Mouse (Mus musculus): ENCODE results near the gene Rsph9. TPM values are rescaled to one million over a fixed set of nuclear protein-coding genes. Genes with fewer than 3 reads are reported as not detected.
A peak's percentile ranks its signal among the peaks of the same experiment; 100 is the strongest.

Rsph9 gene
- total and polyA plus RNA-seq, 3 experiments: 0.29 TPM; not detected in 2

- peak within 1 kb of the TSS; percentile 83 for H3K9ac ChIP-seq (ENCODE audit: control insufficient read depth, low read depth, low read length, poor library complexity, severe bottlenecking)
- peak within 1 kb of the TSS; percentile 80 to 84 for H3K4me3 ChIP-seq (ENCODE audit: control insufficient read depth in 1 of 2, insufficient read depth in 1 of 2, low read depth in 2 of 2, low read length in 2 of 2)
- peaks cover 9% of the 10 kb centered on the region for H3K79me2 ChIP-seq (ENCODE audit: control insufficient read depth, insufficient read depth, low read length, poor library complexity)
- H3K9me3 ChIP-seq (replicated peaks; ENCODE audit: insufficient read depth, low read length): no peaks in the 10 kb centered on the region
- peaks cover 0 to 27% of the 10 kb centered on the region in 2 experiments; a peak in 3 of 4 replicates for H3K36me3 ChIP-seq (ENCODE audit: control insufficient read depth in 1 of 2, insufficient read depth in 2 of 2, low read length in 2 of 2)
- peak; percentile 99 for DNase-seq (ENCODE audit: low read depth, low spot score)
- H3K27ac ChIP-seq (ENCODE audit: control insufficient read depth, low read depth, low read length): peak within 1 kb of the TSS; percentile 88
- no peaks in the 10 kb centered on the region for H3K27me3 ChIP-seq (ENCODE audit: control insufficient read depth in 1 of 2, insufficient read depth in 2 of 2, low read length in 2 of 2)
- peaks cover 18 to 41% of the 10 kb centered on the region in 2 experiments; a peak in 3 of 4 replicates for H3K4me1 ChIP-seq (ENCODE audit: control insufficient read depth in 1 of 2, insufficient read depth in 2 of 2, low read length in 2 of 2)
- TF ChIP-seq ELF1 (IDR thresholded peaks at IDR 0.05; ENCODE audit: low read depth, low read length) (peak; percentile 85), CHD1 (IDR thresholded peaks at IDR 0.05; ENCODE audit: low read depth, low read length) (no peak), HCFC1 (IDR thresholded peaks at IDR 0.05; ENCODE audit: low read depth, low read length) (peak; percentile 96), MAFK (IDR thresholded peaks at IDR 0.05; ENCODE audit: borderline replicate concordance, low read depth, low read length) (no peak), MYB (IDR thresholded peaks at IDR 0.05; ENCODE audit: low read depth, low read length) (no peak), USF1 (IDR thresholded peaks at IDR 0.05; ENCODE audit: low read depth, low read length) (peak; percentile 81), ZKSCAN1 (IDR thresholded peaks at IDR 0.05; ENCODE audit: low read depth, low read length) (no peak), ZMIZ1 (IDR thresholded peaks at IDR 0.05; ENCODE audit: low read depth, low read length) (no peak), E2F4 (IDR thresholded peaks at IDR 0.05; ENCODE audit: borderline replicate concordance, low read depth, low read length) (peak; percentile 67; the same call in 1 of the 2 replicates), NELFE (IDR thresholded peaks at IDR 0.05; ENCODE audit: low read depth, low read length) (peak; percentile 42), ZNF384 (IDR thresholded peaks at IDR 0.05; ENCODE audit: low read depth, low read length) (no peak), MXI1 (IDR thresholded peaks at IDR 0.05; ENCODE audit: low read depth, low read length) (no peak), EP300 (IDR thresholded peaks at IDR 0.05; ENCODE audit: low read depth in 1 of 2, low read length in 2 of 2) (no peak), RCOR1 (IDR thresholded peaks at IDR 0.05; ENCODE audit: low read depth, low read length) (no peak), MEF2A (IDR thresholded peaks at IDR 0.05; ENCODE audit: extremely low read depth, insufficient replicate concordance, low read depth, low read length, poor library complexity, severe bottlenecking) (no peak), JUND (IDR thresholded peaks at IDR 0.05; ENCODE audit: low read depth, low read length) (no peak), POLR2AphosphoS2 (IDR thresholded peaks at IDR 0.05; ENCODE audit: low read length) (no peak), TBP (IDR thresholded peaks at IDR 0.05; ENCODE audit: low read depth, low read length) (peak; percentile 36; the same call in 1 of the 2 replicates), MAX (IDR thresholded peaks at IDR 0.05; ENCODE audit: low read length) (no peak), TAL1 (IDR thresholded peaks at IDR 0.05; ENCODE audit: low read length) (no peak), SMC3 (IDR thresholded peaks at IDR 0.05; ENCODE audit: low read depth, low read length) (no peak), TCF12 (IDR thresholded peaks at IDR 0.05; ENCODE audit: low read depth, low read length) (no peak), UBTF (IDR thresholded peaks at IDR 0.05; ENCODE audit: borderline replicate concordance, insufficient read depth, low read depth, low read length) (no peak), NRF1 (IDR thresholded peaks at IDR 0.05; ENCODE audit: insufficient read depth, low read depth, low read length, poor library complexity, severe bottlenecking) (peak; percentile 46; the same call in 1 of the 2 replicates), CTCF (IDR thresholded peaks at IDR 0.05 in 2 of 3, conservative IDR thresholded peaks at IDR 0.05 in 1 of 3; ENCODE audit: control insufficient read depth in 1 of 3, insufficient read depth in 1 of 3, low read depth in 2 of 3, low read length in 3 of 3, poor library complexity in 1 of 3, severe bottlenecking in 1 of 3) (no peak), RAD21 (IDR thresholded peaks at IDR 0.05; ENCODE audit: low read depth, low read length) (no peak), KAT2A (conservative IDR thresholded peaks at IDR 0.05; ENCODE audit: low read depth, low read length) (peak; percentile 99), USF2 (IDR thresholded peaks at IDR 0.05; ENCODE audit: borderline replicate concordance in 1 of 2, insufficient read depth in 1 of 2, low read depth in 1 of 2, low read length in 2 of 2) (no peak), CHD2 (IDR thresholded peaks at IDR 0.05; ENCODE audit: low read length) (peak; percentile 89), ZC3H11A (IDR thresholded peaks at IDR 0.05; ENCODE audit: low read depth, low read length) (no peak), ETS1 (IDR thresholded peaks at IDR 0.05; ENCODE audit: low read depth, low read length) (0 out of 2 replicates have a peak, but pooled peaks have one; percentile 35), GABPA (IDR thresholded peaks at IDR 0.05; ENCODE audit: low read depth, low read length) (no peak), SIN3A (IDR thresholded peaks at IDR 0.05; ENCODE audit: low read length) (peak; percentile 79), MAZ (IDR thresholded peaks at IDR 0.05; ENCODE audit: low read depth, low read length) (peak; percentile 96), BHLHE40 (IDR thresholded peaks at IDR 0.05; ENCODE audit: borderline replicate concordance, low read depth, low read length) (no peak), POLR2AphosphoS5 (IDR thresholded peaks at IDR 0.05; ENCODE audit: borderline replicate concordance, low read depth, low read length) (no peak), GATA1 (IDR thresholded peaks at IDR 0.05; ENCODE audit: low read depth, low read length) (no peak)
Observed at GRCm38 (mm10) chr17:46160686-46161085, 16.7 kb upstream of the Rsph9 start, which contains the start of gene Gtpbp2. Gene Gtpbp2, plus strand, starts transcription at chr17:46161032.
